Mouse (Mus musculus): ENCODE data around the gene Tyms.
"Not testable (repeated sequence)": the region's sequence is repeated elsewhere in the genome, so short reads cannot be mapped to it uniquely, and the experiment has no call there.

Gene Tyms

GRCm38 (mm10) chr5:30098260-30098659, 24.8 kb upstream of the Tyms start:
- DNase-seq = no peak

GRCm38 (mm10) chr5:30095731-30096130, 22.3 kb upstream of the Tyms start:
- no peak for DNase-seq

- no peak for DNase-seq
These were observed 21.0 kb upstream of the Tyms start for GRCm38 (mm10) chr5:30094399-30094798.

- DNase-seq = no peak
These were observed 19.3 kb upstream of the Tyms start for GRCm38 (mm10) chr5:30092701-30093100.

- DNase-seq = peak in 1 of 2 experiments; percentile 3
These were observed 1.0 kb downstream of the Tyms start for GRCm38 (mm10) chr5:30072377-30072776.

- peak; percentile 15 to 32 for DNase-seq
These were observed 1.7 kb downstream of the Tyms start for GRCm38 (mm10) chr5:30071677-30072076.

GRCm38 (mm10) chr5:30067726-30068125, 5.7 kb downstream of the Tyms start:
- no peak for DNase-seq

GRCm38 (mm10) chr5:30059607-30060006, 13.8 kb downstream of the Tyms start:
- not testable (repeated sequence) for DNase-seq

GRCm38 (mm10) chr5:30058216-30058731, 15.1 kb downstream of the Tyms start:
- DNase-seq = no peak

- DNase-seq = not testable (repeated sequence)
These were observed 33.6 kb downstream of the Tyms start for GRCm38 (mm10) chr5:30039841-30040240.

- DNase-seq = not testable (repeated sequence)
These were observed 34.1 kb downstream of the Tyms start for GRCm38 (mm10) chr5:30039324-30039723.

GRCm38 (mm10) chr5:30037111-30037510, 36.3 kb downstream of the Tyms start:
- DNase-seq = not testable (repeated sequence)

- DNase-seq = not testable (repeated sequence)
These were observed 37.6 kb downstream of the Tyms start for GRCm38 (mm10) chr5:30035862-30036261.

GRCm38 (mm10) chr5:30014580-30014979, 58.8 kb downstream of the Tyms start:
- DNase-seq = peak; percentile 30 to 31

GRCm38 (mm10) chr5:30012726-30013503, 60.5 kb downstream of the Tyms start, which contains the start of gene Il6:
TSS of gene Il6 (plus strand) at chr5:30013114.
- peak; percentile 6 to 8 for DNase-seq

All from B cell, adult 2 months (primary cell).